Mouse (Mus musculus): ENCODE results near the gene Ppp2r1b. TPM values are rescaled to one million over a fixed set of nuclear protein-coding genes. Genes with fewer than 3 reads are reported as not detected.

Gene Ppp2r1b
- polyA plus RNA-seq, 1 experiment: 30.2 TPM

GRCm38 (mm10) chr9:50850271-50850670 is 5.2 kb downstream of the Ppp2r1b start:
- DNase-seq: no peak
- Histone ChIP-seq H3K27ac (ENCODE audit: insufficient read depth, low read length) (no peak overlapping the region), H3K4me1 (ENCODE audit: control insufficient read depth, insufficient read depth, low read length) (peaks cover 4% of the 10 kb centered on the region; the same call in 1 of the 2 replicates), H3K27me3 (ENCODE audit: control insufficient read depth, insufficient read depth, low read length) (no peaks in the 10 kb centered on the region), H3K4me3 (replicated peaks; ENCODE audit: insufficient read depth, low read depth, low read length) (no peak overlapping the region)
- TF ChIP-seq POLR2A (IDR thresholded peaks at IDR 0.05; ENCODE audit: borderline replicate concordance, insufficient read depth, low read length): no peak
- TF ChIP-seq CTCF (IDR thresholded peaks at IDR 0.05; ENCODE audit: borderline replicate concordance, insufficient read depth, low read depth, low read length): no peak
- WGBS: 46% methylated on average over 11 of the region's 11 CpGs

GRCm38 (mm10) chr9:50850713-50851112 is 5.6 kb downstream of the Ppp2r1b start:
- 51% methylated on average over 8 of the region's 8 CpGs for WGBS

GRCm38 (mm10) chr9:50852634-50853349 is 7.7 kb downstream of the Ppp2r1b start:
- TF ChIP-seq POLR2A (IDR thresholded peaks at IDR 0.05; ENCODE audit: borderline replicate concordance, insufficient read depth, low read length): no peak
- 32% methylated on average over 17 of the region's 17 CpGs for WGBS
- Histone ChIP-seq H3K4me3 (replicated peaks; ENCODE audit: insufficient read depth, low read depth, low read length) (no peak overlapping the region), H3K27me3 (ENCODE audit: control insufficient read depth, insufficient read depth, low read length) (no peaks in the 10 kb centered on the region), H3K27ac (ENCODE audit: insufficient read depth, low read length) (no peak overlapping the region), H3K4me1 (ENCODE audit: control insufficient read depth, insufficient read depth, low read length) (peaks cover 4% of the 10 kb centered on the region; the same call in 1 of the 2 replicates)
- DNase-seq: no peak

More at GRCm38 (mm10) chr9:50850713-50851112, 5.6 kb downstream of the Ppp2r1b start:
- Histone ChIP-seq H3K27me3 (ENCODE audit: control insufficient read depth, insufficient read depth, low read length) (no peaks in the 10 kb centered on the region), H3K27ac (ENCODE audit: insufficient read depth, low read length) (no peak overlapping the region), H3K4me1 (ENCODE audit: control insufficient read depth, insufficient read depth, low read length) (peaks cover 4% of the 10 kb centered on the region; the same call in 1 of the 2 replicates), H3K4me3 (replicated peaks; ENCODE audit: insufficient read depth, low read depth, low read length) (no peak overlapping the region)
- no peak for TF ChIP-seq CTCF (IDR thresholded peaks at IDR 0.05; ENCODE audit: borderline replicate concordance, insufficient read depth, low read depth, low read length)
- no peak for TF ChIP-seq POLR2A (IDR thresholded peaks at IDR 0.05; ENCODE audit: borderline replicate concordance, insufficient read depth, low read length)
- DNase-seq: no peak

GRCm38 (mm10) chr9:50854376-50854775 is 9.3 kb downstream of the Ppp2r1b start:
- DNase-seq: no peak
- 86% methylated on average over 8 of the region's 8 CpGs for WGBS
- no peak for TF ChIP-seq POLR2A (IDR thresholded peaks at IDR 0.05; ENCODE audit: borderline replicate concordance, insufficient read depth, low read length)
- TF ChIP-seq CTCF (IDR thresholded peaks at IDR 0.05; ENCODE audit: borderline replicate concordance, insufficient read depth, low read depth, low read length): no peak
- no peaks in the 10 kb centered on the region for H3K27me3 ChIP-seq (ENCODE audit: control insufficient read depth, insufficient read depth, low read length)
- no peak overlapping the region for H3K27ac ChIP-seq (ENCODE audit: insufficient read depth, low read length)
- peaks cover 4% of the 10 kb centered on the region; the same call in 1 of the 2 replicates for H3K4me1 ChIP-seq (ENCODE audit: control insufficient read depth, insufficient read depth, low read length)
- no peak overlapping the region for H3K4me3 ChIP-seq (replicated peaks; ENCODE audit: insufficient read depth, low read depth, low read length)

- Histone ChIP-seq H3K4me1 (ENCODE audit: control insufficient read depth, insufficient read depth, low read length) (peaks cover 6% of the 10 kb centered on the region; the same call in 1 of the 2 replicates), H3K27ac (ENCODE audit: insufficient read depth, low read length) (no peak overlapping the region), H3K27me3 (ENCODE audit: control insufficient read depth, insufficient read depth, low read length) (no peaks in the 10 kb centered on the region), H3K4me3 (replicated peaks; ENCODE audit: insufficient read depth, low read depth, low read length) (no peak overlapping the region)
- TF ChIP-seq CTCF (IDR thresholded peaks at IDR 0.05; ENCODE audit: borderline replicate concordance, insufficient read depth, low read depth, low read length) (no peak), POLR2A (IDR thresholded peaks at IDR 0.05; ENCODE audit: borderline replicate concordance, insufficient read depth, low read length) (no peak)
- no peak for DNase-seq
- 95% methylated on average over 5 of the region's 5 CpGs for WGBS
Measured at GRCm38 (mm10) chr9:50855133-50855766, 10.1 kb downstream of the Ppp2r1b start.

GRCm38 (mm10) chr9:50855780-50856179 is 10.7 kb downstream of the Ppp2r1b start:
- Histone ChIP-seq H3K4me3 (replicated peaks; ENCODE audit: insufficient read depth, low read depth, low read length) (peak overlapping the region; percentile 97), H3K4me1 (ENCODE audit: control insufficient read depth, insufficient read depth, low read length) (peaks cover 11% of the 10 kb centered on the region; the same call in 1 of the 2 replicates), H3K27ac (ENCODE audit: insufficient read depth, low read length) (peak overlapping the region; percentile 33), H3K27me3 (ENCODE audit: control insufficient read depth, insufficient read depth, low read length) (no peaks in the 10 kb centered on the region)
- no peak for DNase-seq
- 75% methylated on average over 5 of the region's 5 CpGs for WGBS
- no peak for TF ChIP-seq POLR2A (IDR thresholded peaks at IDR 0.05; ENCODE audit: borderline replicate concordance, insufficient read depth, low read length)
- TF ChIP-seq CTCF (IDR thresholded peaks at IDR 0.05; ENCODE audit: borderline replicate concordance, insufficient read depth, low read depth, low read length): no peak

GRCm38 (mm10) chr9:50856341-50857081 is 11.4 kb downstream of the Ppp2r1b start:
- peak overlapping the region; percentile 97 for H3K4me3 ChIP-seq (replicated peaks; ENCODE audit: insufficient read depth, low read depth, low read length)
- peak; percentile 63 for TF ChIP-seq POLR2A (IDR thresholded peaks at IDR 0.05; ENCODE audit: borderline replicate concordance, insufficient read depth, low read length)
- no peak for TF ChIP-seq CTCF (IDR thresholded peaks at IDR 0.05; ENCODE audit: borderline replicate concordance, insufficient read depth, low read depth, low read length)
- H3K4me1 ChIP-seq (ENCODE audit: control insufficient read depth, insufficient read depth, low read length): peaks cover 16% of the 10 kb centered on the region
- peak; percentile 90 to 96 for DNase-seq
- H3K27ac ChIP-seq (ENCODE audit: insufficient read depth, low read length): peak overlapping the region; percentile 60
- H3K27me3 ChIP-seq (ENCODE audit: control insufficient read depth, insufficient read depth, low read length): no peaks in the 10 kb centered on the region
- under 1% methylated on average over 43 of the region's 45 CpGs for WGBS
